Mouse (Mus musculus) lung, embryonic 14.5 days (tissue): ENCODE data around the gene Gpr75. TPM values are rescaled to one million over a fixed set of nuclear protein-coding genes. Genes with fewer than 3 reads are reported as not detected.

ENCODE experiments used
- ATAC-seq: fragments of 200-750 bp; cut with Nextera tagmentation; 2 replicates; pipeline ENCODE4 v1.8.0; 2017; ENCODE audit warnings: mild to moderate bottlenecking, moderate TSS enrichment, moderate library complexity; ENCODE audit not compliant: insufficient read depth
- DNase-seq: peaks from one replicate; pipeline ENCODE4 v3.0.0-alpha.2; 2015
- H3K27ac ChIP-seq: fragments of 300-500 bp; sonication (generic); 2 replicates; pipeline ENCODE4 v1.5.1; 2014; ENCODE audit warnings: low read depth, mild to moderate bottlenecking, moderate library complexity
- H3K27me3 ChIP-seq: fragments of 300-500 bp; sonication (generic); 2 replicates; pipeline ENCODE4 v1.6.1; 2014; ENCODE audit warnings: low read length, control low read depth; ENCODE audit not compliant: insufficient read depth
- H3K36me3 ChIP-seq: fragments of 300-500 bp; sonication (generic); 2 replicates; pipeline ENCODE4 v1.6.1; 2014; ENCODE audit warnings: control low read depth; ENCODE audit not compliant: insufficient read depth
- H3K4me1 ChIP-seq: fragments of 300-500 bp; sonication (generic); 2 replicates; pipeline ENCODE4 v1.6.1; 2014; ENCODE audit warnings: antibody characterized with exemption, control low read depth; ENCODE audit not compliant: insufficient read depth
- H3K4me2 ChIP-seq: fragments of 300-500 bp; sonication (generic); 2 replicates; pipeline ENCODE4 v1.6.1; 2014; ENCODE audit warnings: mild to moderate bottlenecking
- H3K4me3 ChIP-seq: fragments of 300-500 bp; sonication (generic); 2 replicates; pipeline ENCODE4 v1.5.1; 2014; ENCODE audit warnings: low read depth, low read length
- H3K9ac ChIP-seq: fragments of 300-500 bp; sonication (generic); 2 replicates; pipeline ENCODE4 v1.6.1; 2014
- H3K9me3 ChIP-seq: fragments of 300-500 bp; sonication (generic); 2 replicates; pipeline ENCODE4 v1.6.1; 2016; ENCODE audit warnings: low read depth, low read length, control low read depth
- CTCF ChIP-seq: IDR thresholded peaks from 2 replicates; pipeline ENCODE4 v1.5.1; 2016; ENCODE audit warnings: antibody characterized with exemption, low read depth
- WGBS: fragments of 180-500 bp; shearing (Covaris S2); extraction: QIAGEN DNeasy Blood & Tissue Kit; methylation state at CpG from one replicate; pipeline ENCODE4 v1.1.7; 2014; 5-methylcytosine and 5-hydroxymethylcytosine counted together
- polyA plus RNA-seq: library from polyadenylated mRNA; unstranded; fragments of >200 nt; fragmentation: Nextera tagmentation; extraction: Ambion mirVana; gene quantifications from 2 replicates; pipeline ENCODE4 v1.2.1, GENCODE M21; 2014

Gene Gpr75
- polyA plus RNA-seq, result 0.08 and 0.12 TPM in 2 replicates

DNA sequence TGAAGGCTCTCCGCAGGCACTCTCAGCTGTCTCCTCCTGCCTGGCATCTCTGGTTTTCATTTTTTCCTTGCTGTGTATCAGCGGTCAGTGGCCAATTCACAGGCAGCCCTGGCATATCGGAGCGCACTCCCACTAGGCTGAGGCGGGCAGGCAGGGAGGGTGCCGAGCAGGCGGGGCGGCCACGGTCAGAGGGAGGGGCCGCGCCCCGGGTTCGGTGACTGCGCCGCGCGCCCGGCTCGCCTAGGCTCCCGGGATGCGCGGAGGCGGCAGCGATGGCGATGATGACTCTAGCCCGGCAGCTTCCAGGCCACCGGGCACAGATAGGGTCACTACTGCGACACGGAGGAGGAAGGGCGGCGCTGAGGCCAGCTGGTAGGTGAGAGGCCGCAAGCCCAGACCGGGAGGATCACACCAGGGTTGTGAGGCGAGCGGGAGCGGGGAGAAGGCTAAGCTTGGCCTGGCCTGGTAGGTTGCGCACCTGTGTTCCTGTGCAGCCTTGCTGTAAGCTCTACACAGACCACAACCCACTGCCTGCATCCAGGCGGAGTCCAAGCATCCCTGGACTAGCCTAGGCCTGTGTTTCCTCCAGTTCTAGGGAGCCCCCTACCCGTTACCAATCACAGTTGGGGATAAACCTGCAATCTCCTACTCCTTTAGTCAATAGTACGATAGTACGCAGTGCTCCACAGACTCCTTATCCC is at the start of gene Gpr75, which contains the start of gene Asb3:
TSS of gene Gpr75 (plus strand) at position 188 of the 701 bp plus-strand sequence.
TSS of gene Asb3 (plus strand) at position 246 of the 701 bp plus-strand sequence.
- 5% methylated on average over 37 of the region's 41 CpGs for WGBS
- no peaks in the 10 kb centered on the region for H3K9me3 ChIP-seq

GRCm38 (mm10) chr11:30838793-30839192 is 46.4 kb upstream of the Gpr75 start:
- TF ChIP-seq CTCF, result no peak
- H3K36me3 ChIP-seq, result peaks cover 61% of the 10 kb centered on the region
- no peaks in the 10 kb centered on the region for H3K4me1 ChIP-seq
- no peak overlapping the region for H3K4me2 ChIP-seq
- no peaks in the 10 kb centered on the region for H3K27me3 ChIP-seq
- no peaks in the 10 kb centered on the region for H3K9me3 ChIP-seq
- ATAC-seq (no peak), DNase-seq (no peak)
- H3K27ac ChIP-seq, result no peak overlapping the region
- 78% methylated on average over 2 of the region's 2 CpGs for WGBS
- H3K4me3 ChIP-seq, result no peak overlapping the region
- H3K9ac ChIP-seq, result no peak overlapping the region

More for the DNA sequence above, at the start of gene Gpr75, which contains the start of gene Asb3:
- Histone ChIP-seq H3K9ac (peak within 1 kb of the TSS; percentile 44; the same call in 1 of the 2 replicates), H3K4me3 (peak within 1 kb of the TSS; percentile 41), H3K4me2 (peak within 1 kb of the TSS; percentile 84), H3K27ac (no peak within 1 kb of the TSS), H3K4me1 (no peaks in the 10 kb centered on the region), H3K27me3 (0 out of 2 replicates have a peak, but pooled peaks cover 6% of the 10 kb centered on the region), H3K36me3 (peaks cover 1% of the 10 kb centered on the region; the same call in 1 of the 2 replicates)
- DNase-seq (peak; percentile 71), ATAC-seq (peak; percentile 98)
- TF ChIP-seq CTCF, result no peak

GRCm38 (mm10) chr11:30844355-30844754 is 40.8 kb upstream of the Gpr75 start:
- H3K27ac ChIP-seq, result no peak overlapping the region
- H3K9me3 ChIP-seq, result no peaks in the 10 kb centered on the region
- 65% methylated on average over 1 of the region's 1 CpGs for WGBS
- H3K4me3 ChIP-seq, result no peak overlapping the region
- H3K9ac ChIP-seq, result no peak overlapping the region
- TF ChIP-seq CTCF, result no peak
- no peaks in the 10 kb centered on the region for H3K27me3 ChIP-seq
- DNase-seq (no peak), ATAC-seq (no peak)
- no peak overlapping the region for H3K4me2 ChIP-seq
- peaks cover 55% of the 10 kb centered on the region for H3K36me3 ChIP-seq
- no peaks in the 10 kb centered on the region for H3K4me1 ChIP-seq

GRCm38 (mm10) chr11:30872425-30872824 is 12.7 kb upstream of the Gpr75 start:
- ATAC-seq, result no peak
- TF ChIP-seq CTCF, result no peak
- Histone ChIP-seq H3K4me1 (no peaks in the 10 kb centered on the region), H3K27me3 (no peaks in the 10 kb centered on the region), H3K9me3 (no peaks in the 10 kb centered on the region), H3K9ac (no peak overlapping the region), H3K4me2 (no peak overlapping the region), H3K27ac (no peak overlapping the region), H3K36me3 (peaks cover 47% of the 10 kb centered on the region), H3K4me3 (no peak overlapping the region)
- DNase-seq, result no peak

- no peak for TF ChIP-seq CTCF
- Histone ChIP-seq H3K9ac (no peak overlapping the region), H3K4me1 (no peaks in the 10 kb centered on the region), H3K4me2 (no peak overlapping the region), H3K36me3 (no peaks in the 10 kb centered on the region), H3K27ac (no peak overlapping the region), H3K4me3 (no peak overlapping the region), H3K27me3 (0 out of 2 replicates have a peak, but pooled peaks cover 6% of the 10 kb centered on the region), H3K9me3 (no peaks in the 10 kb centered on the region)
- DNase-seq (no peak), ATAC-seq (no peak)
- 76% methylated on average over 2 of the region's 2 CpGs for WGBS
Measured at GRCm38 (mm10) chr11:30888153-30888552, 3.0 kb downstream of the Gpr75 start.

DNA sequence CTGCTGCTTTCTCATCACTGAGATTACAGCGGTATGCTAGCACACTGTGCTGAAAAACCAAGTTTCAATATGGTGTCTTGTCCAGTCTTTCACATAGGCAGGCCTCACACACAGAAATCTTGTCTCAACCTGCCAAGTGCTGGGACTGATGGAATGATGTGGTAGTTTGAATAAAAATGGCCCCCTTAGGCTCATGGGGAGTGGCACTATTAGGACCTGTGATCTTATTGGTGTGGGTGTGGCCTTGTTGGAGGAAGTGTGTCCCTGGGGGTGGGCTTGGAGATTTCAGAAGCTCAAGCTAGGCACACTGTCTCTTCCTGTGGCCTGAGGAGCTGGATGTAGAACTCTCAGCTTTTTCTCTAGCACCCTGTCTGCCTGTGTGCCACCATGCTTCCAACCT is 11.0 kb downstream of the Gpr75 start:
- WGBS, result 89% methylated on average over 1 of the region's 1 CpGs
- no peaks in the 10 kb centered on the region for H3K36me3 ChIP-seq
- no peaks in the 10 kb centered on the region for H3K4me1 ChIP-seq
- H3K4me2 ChIP-seq, result no peak overlapping the region
- no peak for ATAC-seq
- DNase-seq, result no peak
- TF ChIP-seq CTCF, result no peak
- no peaks in the 10 kb centered on the region for H3K9me3 ChIP-seq
- no peaks in the 10 kb centered on the region for H3K27me3 ChIP-seq
- H3K27ac ChIP-seq, result no peak overlapping the region
- no peak overlapping the region for H3K4me3 ChIP-seq
- no peak overlapping the region for H3K9ac ChIP-seq

GRCm38 (mm10) chr11:30899312-30899711 is 14.2 kb downstream of the Gpr75 start:
- Histone ChIP-seq H3K36me3 (no peaks in the 10 kb centered on the region), H3K4me1 (no peaks in the 10 kb centered on the region), H3K4me3 (no peak overlapping the region), H3K9me3 (no peaks in the 10 kb centered on the region), H3K4me2 (no peak overlapping the region), H3K27ac (no peak overlapping the region), H3K27me3 (no peaks in the 10 kb centered on the region), H3K9ac (no peak overlapping the region)
- no peak for ATAC-seq
- no peak for DNase-seq
- TF ChIP-seq CTCF, result no peak
